Mouse (Mus musculus) kidney, adult 2 months (tissue): Measurements from ENCODE around the gene Smg1. TPM values are rescaled to one million over a fixed set of nuclear protein-coding genes. Genes with fewer than 3 reads are reported as not detected.

Experiments used
- DNase-seq: peaks from one replicate; pipeline ENCODE4 v3.0.0; 2021
- H3K27ac ChIP-seq: fragments of 200-500 bp; 2 replicates; pipeline ENCODE4 v1.5.1; 2012; ENCODE audit warnings: low read depth, low read length, control low read depth, inconsistent platforms; ENCODE audit not compliant: insufficient read depth
- H3K27me3 ChIP-seq: fragments of 200-500 bp; replicated peaks from 2 replicates; pipeline ENCODE4 v1.6.1; 2012; ENCODE audit warnings: mild to moderate bottlenecking, moderate library complexity, low read length, inconsistent platforms; ENCODE audit not compliant: control insufficient read depth, insufficient read depth
- H3K36me3 ChIP-seq: fragments of 200-500 bp; 2 replicates; pipeline ENCODE4 v1.6.1; 2012; ENCODE audit warnings: mild to moderate bottlenecking, moderate library complexity, low read length, inconsistent platforms; ENCODE audit not compliant: control insufficient read depth, insufficient read depth
- H3K4me1 ChIP-seq: fragments of 200-500 bp; 2 replicates; pipeline ENCODE4 v1.6.1; 2011; ENCODE audit warnings: low read length; ENCODE audit not compliant: control insufficient read depth, insufficient read depth
- H3K4me3 ChIP-seq: fragments of 200-500 bp; 2 replicates; pipeline ENCODE4 v1.5.1; 2011; ENCODE audit warnings: mild to moderate bottlenecking, low read depth, low read length, control low read depth; ENCODE audit not compliant: insufficient read depth
- CTCF ChIP-seq: fragments of 200-500 bp; conservative IDR thresholded peaks from 2 replicates; pipeline ENCODE4 v1.5.1; 2011; ENCODE audit warnings: low read depth, mild to moderate bottlenecking, control low read depth, low read length, moderate library complexity, mixed read lengths; ENCODE audit not compliant: insufficient read depth, insufficient read length
- POLR2A ChIP-seq: fragments of 200-500 bp; IDR thresholded peaks from one replicate; pipeline ENCODE4 v1.6.1; 2011; ENCODE audit warnings: low read depth, low read length, control low read depth
- WGBS: fragments of 180-500 bp; shearing (Covaris S2); methylation state at CpG from one replicate; pipeline ENCODE4 v1.1.7; 2018; 5-methylcytosine and 5-hydroxymethylcytosine counted together
- polyA plus RNA-seq: library from polyadenylated mRNA; depleted of rRNA; stranded (reverse); fragments of >200 nt; gene quantifications from 2 replicates; pipeline ENCODE4 v1.2.3, GENCODE M21; 2012; rRNA removed

Gene Smg1
- polyA plus RNA-seq = 15.5 and 17.8 TPM in 2 replicates

DNA sequence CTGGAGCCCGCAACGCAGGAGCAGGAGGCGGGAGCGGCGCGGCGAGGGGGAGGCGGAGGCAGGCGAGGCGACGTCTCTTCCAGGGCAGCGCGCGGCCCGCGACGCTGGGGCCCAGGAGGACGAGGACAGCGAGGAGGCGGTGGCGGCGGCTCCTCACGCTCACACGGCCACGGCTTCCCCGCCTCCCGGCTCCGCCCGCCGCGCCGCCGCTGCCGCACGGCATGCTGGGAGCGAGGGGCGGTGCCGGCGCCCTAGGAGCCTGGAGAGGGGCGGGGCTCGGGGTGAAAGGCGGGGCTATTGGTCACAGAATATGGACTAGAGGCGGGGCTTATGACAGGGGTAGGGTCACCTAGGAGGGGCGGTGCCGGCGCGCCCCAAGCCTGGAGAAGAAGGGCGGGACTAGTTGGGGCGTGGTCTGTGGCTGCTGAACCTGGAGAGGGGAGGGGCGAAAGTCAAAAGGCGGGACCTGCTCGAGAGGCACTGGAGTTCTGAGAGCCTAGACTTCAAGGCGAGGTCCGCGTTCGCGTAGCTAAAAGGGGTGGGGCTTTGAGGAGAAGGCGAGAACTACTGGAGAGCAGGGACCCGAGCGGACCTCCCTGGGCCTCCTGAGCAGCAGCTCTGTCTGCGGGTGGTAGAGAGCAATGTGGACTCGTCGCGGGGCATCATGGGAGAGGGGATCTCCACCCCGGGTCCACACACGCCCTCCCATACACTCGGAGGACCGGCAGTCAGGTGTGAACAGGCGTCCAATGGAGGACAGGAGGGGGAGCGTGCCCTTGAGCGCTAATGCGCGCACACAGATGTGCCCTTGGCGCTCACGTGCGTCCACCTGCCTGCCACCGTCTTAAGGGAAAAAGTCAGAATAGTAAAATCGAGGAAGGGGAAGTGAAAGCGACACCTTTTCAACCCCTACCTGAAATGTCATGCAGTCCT lies at the start of gene Smg1:
TSS of gene Smg1 (minus strand) at position 218 of the 933 bp plus-strand sequence.
- no peaks in the 10 kb centered on the region for H3K27me3 ChIP-seq
- peak; percentile 100 for DNase-seq
- peaks cover 8% of the 10 kb centered on the region for H3K4me1 ChIP-seq
- no peaks in the 10 kb centered on the region for H3K36me3 ChIP-seq
- peak; percentile 70 for TF ChIP-seq POLR2A
- no peak for TF ChIP-seq CTCF
- peak within 1 kb of the TSS; percentile 90 for H3K27ac ChIP-seq
- WGBS = 1% methylated on average over 79 of the region's 79 CpGs
- H3K4me3 ChIP-seq = peak within 1 kb of the TSS; percentile 83

DNA sequence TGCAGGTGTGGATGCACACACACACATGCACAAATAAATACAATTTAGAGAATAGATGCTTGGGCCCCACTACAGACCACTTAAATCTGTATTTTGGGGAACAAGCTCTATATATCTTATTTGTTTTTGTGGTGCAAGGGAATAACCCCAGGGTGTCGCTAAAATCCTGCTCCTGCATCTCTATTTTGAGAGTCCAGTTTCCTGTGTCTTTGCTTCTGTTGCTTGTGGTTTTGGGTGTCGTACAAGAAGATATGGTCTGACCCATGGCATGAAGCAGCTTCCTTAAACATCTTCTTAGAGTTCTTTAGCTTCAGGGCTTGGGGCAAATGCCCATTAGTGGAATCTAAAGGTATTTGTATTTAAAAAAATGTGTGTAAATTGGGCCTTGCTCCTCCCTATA lies 39.7 kb upstream of the Smg1 start:
- peak; percentile 15 for DNase-seq
- TF ChIP-seq CTCF (no peak), POLR2A (no peak)
- no peaks in the 10 kb centered on the region for H3K4me1 ChIP-seq
- no peak overlapping the region for H3K27ac ChIP-seq
- H3K27me3 ChIP-seq = no peaks in the 10 kb centered on the region
- no peaks in the 10 kb centered on the region for H3K36me3 ChIP-seq
- no peak overlapping the region for H3K4me3 ChIP-seq
- WGBS = 66% methylated on average over 2 of the region's 2 CpGs

DNA sequence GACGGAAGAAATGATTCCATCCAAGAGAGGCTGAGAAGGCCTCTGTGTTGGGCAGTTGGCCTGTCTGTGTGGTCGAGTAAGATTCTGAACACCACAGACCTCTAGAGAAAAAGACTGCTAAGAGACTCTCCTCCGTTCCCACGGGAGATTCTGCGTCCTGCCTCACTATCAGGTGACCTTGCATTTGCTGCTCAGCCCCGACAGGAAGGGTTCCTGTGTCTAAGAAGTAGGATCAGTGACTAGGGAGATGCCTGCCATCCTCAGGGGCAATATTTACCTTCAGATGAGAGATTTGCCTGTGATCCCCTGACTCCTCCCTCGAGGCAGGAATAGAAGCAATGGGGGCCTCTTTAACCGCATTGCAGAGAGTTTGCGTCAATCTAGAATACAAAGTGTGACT lies 39.1 kb upstream of the Smg1 start:
- 70% methylated on average over 9 of the region's 9 CpGs for WGBS
- TF ChIP-seq CTCF (no peak), POLR2A (no peak)
- no peak overlapping the region for H3K4me3 ChIP-seq
- no peaks in the 10 kb centered on the region for H3K36me3 ChIP-seq
- H3K27ac ChIP-seq = no peak overlapping the region
- H3K4me1 ChIP-seq = no peaks in the 10 kb centered on the region
- no peaks in the 10 kb centered on the region for H3K27me3 ChIP-seq
- no peak for DNase-seq

DNA sequence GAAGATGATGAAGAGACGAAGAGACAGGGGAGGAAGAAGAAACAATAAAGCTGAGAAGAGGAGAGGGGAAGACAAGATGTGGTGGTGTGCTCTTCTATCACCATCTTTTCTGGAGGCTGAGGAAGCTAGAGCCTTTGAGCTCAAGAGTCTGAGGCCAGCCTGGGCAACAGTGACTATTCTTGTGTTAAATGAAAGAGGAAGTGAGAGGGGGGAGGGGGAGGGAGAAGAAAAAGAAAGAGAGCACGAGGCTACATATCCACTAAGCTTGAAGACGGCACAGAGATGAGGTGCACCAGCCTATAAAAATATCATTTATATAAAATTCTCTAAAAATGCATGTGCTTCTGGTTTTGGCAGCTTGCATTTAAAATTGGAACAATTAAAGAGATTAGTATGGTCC lies 36.1 kb upstream of the Smg1 start:
- Histone ChIP-seq H3K4me3 (no peak overlapping the region), H3K36me3 (no peaks in the 10 kb centered on the region), H3K4me1 (peaks cover 4% of the 10 kb centered on the region), H3K27me3 (no peaks in the 10 kb centered on the region), H3K27ac (no peak overlapping the region)
- DNase-seq = no peak
- WGBS = 52% methylated on average over 3 of the region's 3 CpGs
- TF ChIP-seq POLR2A = no peak
- TF ChIP-seq CTCF = no peak

DNA sequence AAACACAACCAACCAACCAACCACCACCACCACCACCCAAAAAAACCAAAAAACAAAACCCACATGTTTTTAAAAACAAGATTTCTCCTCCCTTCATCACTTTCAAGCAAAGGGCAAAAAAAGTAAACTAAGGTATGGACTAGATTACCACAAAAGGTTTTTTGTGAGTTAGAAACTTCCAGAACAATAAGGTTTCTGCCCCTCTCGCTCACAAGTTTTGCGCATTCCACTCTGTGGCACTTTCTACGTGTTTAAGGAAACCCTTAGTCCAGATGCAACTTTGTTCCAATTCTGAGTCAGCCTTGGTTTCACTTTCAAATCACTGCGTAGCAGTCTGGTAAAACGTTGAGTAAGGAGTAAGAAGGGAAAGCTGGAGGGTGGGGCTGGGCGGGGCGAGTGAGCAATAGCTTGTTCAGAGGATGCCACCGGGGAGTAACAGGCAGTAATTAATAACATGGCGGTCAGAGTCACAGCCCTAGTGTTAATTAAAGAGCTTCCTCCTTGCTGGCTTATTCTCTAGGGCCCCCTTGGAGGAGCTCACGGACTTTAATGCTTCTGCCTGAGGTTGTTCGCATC lies 34.0 kb upstream of the Smg1 start:
- Histone ChIP-seq H3K36me3 (no peaks in the 10 kb centered on the region), H3K4me3 (peak overlapping the region; percentile 43), H3K27me3 (no peaks in the 10 kb centered on the region), H3K27ac (peak overlapping the region; percentile 82; the same call in 1 of the 2 replicates), H3K4me1 (peaks cover 4% of the 10 kb centered on the region)
- WGBS = 15% methylated on average over 11 of the region's 11 CpGs
- DNase-seq = peak; percentile 81
- no peak for TF ChIP-seq CTCF
- no peak for TF ChIP-seq POLR2A

DNA sequence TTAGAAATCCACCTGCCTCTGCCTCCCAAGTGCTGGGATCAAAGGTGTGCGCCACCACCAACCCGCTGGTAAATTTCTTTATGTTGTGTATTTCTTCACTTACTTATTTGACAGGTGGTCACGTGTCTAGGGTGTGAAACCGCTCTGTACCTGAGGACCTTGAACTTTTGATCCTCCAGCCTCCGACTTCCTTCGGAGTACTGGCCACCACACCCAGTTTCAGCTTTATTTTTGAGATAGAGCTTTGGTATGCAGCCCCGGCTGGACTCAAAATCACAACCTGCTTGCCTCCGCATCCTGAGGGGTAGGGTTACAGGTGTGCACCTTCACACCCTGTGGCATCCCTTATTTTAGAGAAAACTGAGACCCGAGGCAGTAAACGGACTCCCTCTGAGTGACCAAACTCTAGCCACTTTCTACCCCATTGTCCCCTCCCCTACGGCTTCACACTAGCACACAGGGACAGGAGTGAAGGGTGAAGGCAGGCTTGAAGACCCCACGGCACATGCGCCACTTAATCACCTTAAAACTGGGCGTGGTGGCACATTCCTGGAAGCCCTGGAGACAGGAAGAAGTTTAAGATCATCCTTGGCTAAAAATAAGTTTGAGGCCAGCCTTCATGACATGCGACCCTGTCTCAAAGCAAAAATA lies 33.3 kb upstream of the Smg1 start:
- H3K27me3 ChIP-seq = no peaks in the 10 kb centered on the region
- peak overlapping the region; percentile 27; the same call in 1 of the 2 replicates for H3K4me3 ChIP-seq
- H3K36me3 ChIP-seq = no peaks in the 10 kb centered on the region
- DNase-seq = no peak
- TF ChIP-seq CTCF (no peak), POLR2A (no peak)
- H3K4me1 ChIP-seq = peaks cover 4% of the 10 kb centered on the region
- peak overlapping the region; percentile 82; the same call in 1 of the 2 replicates for H3K27ac ChIP-seq
- WGBS = 57% methylated on average over 15 of the region's 15 CpGs

DNA sequence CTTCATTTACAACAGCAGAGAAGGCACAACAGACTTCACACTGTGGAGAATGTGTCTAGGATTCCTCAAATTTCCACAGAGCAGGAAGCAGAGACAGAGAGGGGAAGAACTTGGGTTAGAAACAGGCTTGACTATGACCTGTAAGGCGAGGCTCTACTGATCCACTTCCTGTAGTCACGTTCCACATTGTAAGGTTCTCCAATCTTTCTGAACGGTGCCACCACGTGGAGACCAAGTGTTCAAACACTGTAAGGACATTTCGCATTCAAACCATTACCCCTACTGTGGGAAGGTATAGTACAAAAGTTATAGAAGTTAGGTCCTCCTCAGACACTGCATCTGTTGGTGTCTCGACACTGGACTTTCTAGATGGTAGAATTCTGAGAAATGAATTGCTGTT lies 31.8 kb upstream of the Smg1 start:
- H3K36me3 ChIP-seq = no peaks in the 10 kb centered on the region

More for the DNA sequence above, 31.8 kb upstream of the Smg1 start:
- TF ChIP-seq CTCF (peak; percentile 16; the same call in 1 of the 2 replicates), POLR2A (no peak)
- DNase-seq = no peak
- Histone ChIP-seq H3K27ac (no peak overlapping the region), H3K4me1 (peaks cover 4% of the 10 kb centered on the region), H3K4me3 (no peak overlapping the region), H3K27me3 (no peaks in the 10 kb centered on the region)
- WGBS = 74% methylated on average over 6 of the region's 6 CpGs
